Mouse (Mus musculus): ENCODE measurements around the gene Dram2.

GRCm38 (mm10) chr3:106510669-106511068 is 36.9 kb upstream of the Dram2 start:
- no peak for TF ChIP-seq POLR2A (IDR thresholded peaks at IDR 0.05; ENCODE audit: borderline replicate concordance, extremely low read depth, insufficient read depth, insufficient read length, poor library complexity, severe bottlenecking)
- no peak for TF ChIP-seq CTCF (IDR thresholded peaks at IDR 0.05; ENCODE audit: borderline replicate concordance, extremely low read depth, insufficient read depth, insufficient read length)
